Mouse (Mus musculus) heart, adult 2 months (tissue): ENCODE measurements around the gene Slc43a2. TPM values are rescaled to one million over a fixed set of nuclear protein-coding genes. Genes with fewer than 3 reads are reported as not detected.
A peak's percentile ranks its signal among the peaks of the same experiment; 100 is the strongest.

Source experiments
- DNase-seq, 2 experiments: peaks; one replicate each; pipeline ENCODE4 v3.0.0; 2021
- H3K27ac ChIP-seq: fragments of 200-600 bp; 2 replicates; pipeline ENCODE4 v1.8.1; 2022
- H3K27me3 ChIP-seq: fragments of 200-500 bp; 2 replicates; pipeline ENCODE4 v1.6.1; 2012; ENCODE audit warnings: mild to moderate bottlenecking, low read length, inconsistent platforms, mixed read lengths; ENCODE audit not compliant: control insufficient read depth, insufficient read depth
- H3K36me3 ChIP-seq: fragments of 200-500 bp; 2 replicates; pipeline ENCODE4 v1.6.1; 2012; ENCODE audit warnings: low read length, inconsistent platforms; ENCODE audit not compliant: control insufficient read depth, insufficient read depth
- H3K4me1 ChIP-seq: fragments of 200-500 bp; 2 replicates; pipeline ENCODE4 v1.6.1; 2011; ENCODE audit warnings: low read length; ENCODE audit not compliant: control insufficient read depth, insufficient read depth
- H3K4me3 ChIP-seq: fragments of 200-600 bp; 2 replicates; pipeline ENCODE4 v1.8.1; 2022
- H3K79me2 ChIP-seq: fragments of 200-500 bp; replicated peaks from 2 replicates; pipeline ENCODE4 v1.6.1; 2012; ENCODE audit warnings: mild to moderate bottlenecking, inconsistent platforms, low read length, moderate library complexity, mixed read lengths; ENCODE audit not compliant: control insufficient read depth, insufficient read depth
- H3K9ac ChIP-seq: fragments of 200-500 bp; 2 replicates; pipeline ENCODE4 v1.6.1; 2012; ENCODE audit warnings: low read depth, mild to moderate bottlenecking, control low read depth, inconsistent platforms, low read length, mixed read lengths
- CTCF ChIP-seq: fragments of 200-600 bp; IDR thresholded peaks from 2 replicates; pipeline ENCODE4 v1.8.1; 2022; ENCODE audit warnings: antibody characterized with exemption, mild to moderate bottlenecking, moderate library complexity
- EP300 ChIP-seq: fragments of 200-500 bp; IDR thresholded peaks from 2 replicates; pipeline ENCODE4 v1.6.1; 2011; ENCODE audit warnings: low read depth, low read length, control low read depth; ENCODE audit not compliant: insufficient read depth
- POLR2A ChIP-seq: fragments of 200-500 bp; IDR thresholded peaks from 2 replicates; pipeline ENCODE4 v1.6.1; 2011; ENCODE audit warnings: mild to moderate bottlenecking, low read depth, low read length, control low read depth; ENCODE audit not compliant: insufficient read depth
- WGBS: fragments of 180-500 bp; shearing (Covaris S2); methylation state at CpG from one replicate; pipeline ENCODE4 v1.1.7; 2018; 5-methylcytosine and 5-hydroxymethylcytosine counted together
- intact Hi-C: fragments of 180-260 bp; cut with DNase I; formaldehyde crosslinking; loops from one replicate; pipeline ENCODE4 v1.15.1; 2025
- polyA plus RNA-seq: library from polyadenylated mRNA; depleted of rRNA; stranded (reverse); fragments of >200 nt; gene quantifications from 2 replicates; pipeline ENCODE4 v1.2.3, GENCODE M21; 2012
- total RNA-seq, 2 experiments: library from RNA; stranded (reverse); gene quantifications; 2 replicates each; pipeline ENCODE4 v1.2.3; 2021

Slc43a2 gene
- total and polyA plus RNA-seq, 3 experiments = 13.6 to 14.6 (median 13.7) TPM

DNA sequence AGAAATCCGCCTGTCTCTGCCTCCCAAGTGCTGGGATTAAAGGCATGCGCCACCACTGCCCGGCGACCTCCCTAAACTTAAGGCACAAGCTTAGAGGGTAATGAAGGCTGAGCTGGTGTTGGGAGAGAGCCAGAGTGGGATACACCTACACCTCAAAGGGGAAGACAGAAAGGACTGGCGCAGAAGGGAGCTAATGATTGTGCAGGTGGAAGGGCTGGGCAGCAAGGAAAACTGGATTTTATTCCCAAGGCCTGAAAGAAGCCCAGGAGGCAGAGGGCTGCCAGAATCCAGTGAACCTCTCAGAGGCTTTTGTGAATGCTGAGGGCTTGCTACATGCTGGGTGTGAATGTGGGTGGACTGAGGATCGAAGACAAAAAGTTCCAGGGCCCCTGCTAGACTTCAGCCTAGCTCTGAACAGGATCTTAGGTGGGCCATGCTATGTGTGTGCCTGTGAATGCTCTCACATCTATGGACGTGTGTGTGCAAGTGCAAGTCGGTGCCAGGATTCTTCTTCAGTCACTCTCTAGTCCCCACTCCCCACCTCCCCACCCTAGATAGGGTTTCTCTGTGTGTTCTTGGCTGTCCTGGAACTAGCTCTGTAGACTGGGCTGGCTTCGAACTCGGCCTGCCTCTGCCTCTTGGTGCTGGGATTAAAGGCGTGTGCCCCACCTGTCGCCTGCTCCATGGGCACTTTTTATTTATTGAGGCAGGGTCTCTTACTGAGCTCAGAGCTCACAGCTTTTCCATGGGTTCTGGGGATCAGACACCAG, 4.9 kb downstream of the Slc43a2 start:
- intact Hi-C loops = no loop called here
- H3K4me1 ChIP-seq = peaks cover 18% of the 10 kb centered on the region
- H3K36me3 ChIP-seq = no peaks in the 10 kb centered on the region
- no peaks in the 10 kb centered on the region for H3K79me2 ChIP-seq
- no peak overlapping the region for H3K4me3 ChIP-seq
- WGBS = 96% methylated on average over 12 of the region's 12 CpGs
- TF ChIP-seq CTCF = no peak
- no peak for TF ChIP-seq EP300
- TF ChIP-seq POLR2A = no peak
- DNase-seq = no peak
- H3K27ac ChIP-seq = no peak overlapping the region
- H3K9ac ChIP-seq = no peak overlapping the region
- no peaks in the 10 kb centered on the region for H3K27me3 ChIP-seq

- H3K79me2 ChIP-seq = no peaks in the 10 kb centered on the region
- no peaks in the 10 kb centered on the region for H3K27me3 ChIP-seq
- H3K4me1 ChIP-seq = peaks cover 18% of the 10 kb centered on the region
- no peak overlapping the region; the same call in 1 of the 2 replicates for H3K27ac ChIP-seq
- no peaks in the 10 kb centered on the region for H3K36me3 ChIP-seq
- intact Hi-C loops = no loop called here
- 85% methylated on average over 8 of the region's 8 CpGs for WGBS
- DNase-seq = no peak
- TF ChIP-seq CTCF = no peak
- TF ChIP-seq EP300 = no peak
- no peak for TF ChIP-seq POLR2A
- H3K9ac ChIP-seq = no peak overlapping the region
- H3K4me3 ChIP-seq = no peak overlapping the region
These were observed 5.5 kb downstream of the Slc43a2 start for GRCm38 (mm10) chr11:75537025-75537414.

DNA sequence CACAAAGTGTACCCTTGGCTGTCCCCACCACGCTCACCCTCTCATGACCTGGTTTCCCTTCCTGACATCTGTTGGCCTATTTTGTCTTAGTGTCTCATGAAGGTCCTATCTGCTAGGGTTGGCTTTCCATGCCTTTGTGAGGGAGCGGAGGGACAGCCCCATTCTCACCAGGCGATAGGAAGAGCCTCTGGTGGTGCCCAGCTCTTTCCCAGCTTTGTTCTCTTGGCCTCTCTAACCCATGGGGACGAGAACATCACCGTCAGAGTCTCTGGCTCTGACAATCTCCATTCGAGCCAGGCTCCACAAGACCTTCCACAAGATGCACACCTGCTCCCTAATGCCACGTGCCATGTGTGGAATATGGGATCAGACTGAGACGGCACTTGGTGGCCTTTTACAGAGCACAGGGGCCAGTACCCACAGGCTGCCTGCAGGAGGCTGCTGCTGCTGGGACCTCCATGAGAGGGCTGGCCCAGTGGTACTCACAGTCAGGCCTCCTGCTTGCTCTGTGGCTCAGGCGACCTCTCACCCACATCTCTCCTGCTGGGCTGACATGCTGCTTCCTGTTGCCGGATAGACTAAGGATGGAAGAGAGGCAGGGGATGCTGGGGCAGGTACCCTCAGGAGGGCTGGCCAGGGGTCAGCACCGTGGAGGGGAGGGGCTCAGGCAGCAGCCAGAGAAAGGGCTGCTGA, 6.1 kb downstream of the Slc43a2 start:
- peak overlapping the region; percentile 62 for H3K27ac ChIP-seq
- H3K79me2 ChIP-seq = no peaks in the 10 kb centered on the region
- no peaks in the 10 kb centered on the region for H3K27me3 ChIP-seq
- DNase-seq = peak in 1 of 2 experiments; percentile 48
- TF ChIP-seq CTCF (peak; percentile 28; the same call in 1 of the 2 replicates), EP300 (no peak)
- H3K4me1 ChIP-seq = peaks cover 18% of the 10 kb centered on the region
- 45% methylated on average over 11 of the region's 11 CpGs for WGBS
- no peak overlapping the region for H3K4me3 ChIP-seq
- peak overlapping the region; percentile 9; the same call in 1 of the 2 replicates for H3K9ac ChIP-seq
- H3K36me3 ChIP-seq = no peaks in the 10 kb centered on the region
- intact Hi-C loops = no loop called here

DNA sequence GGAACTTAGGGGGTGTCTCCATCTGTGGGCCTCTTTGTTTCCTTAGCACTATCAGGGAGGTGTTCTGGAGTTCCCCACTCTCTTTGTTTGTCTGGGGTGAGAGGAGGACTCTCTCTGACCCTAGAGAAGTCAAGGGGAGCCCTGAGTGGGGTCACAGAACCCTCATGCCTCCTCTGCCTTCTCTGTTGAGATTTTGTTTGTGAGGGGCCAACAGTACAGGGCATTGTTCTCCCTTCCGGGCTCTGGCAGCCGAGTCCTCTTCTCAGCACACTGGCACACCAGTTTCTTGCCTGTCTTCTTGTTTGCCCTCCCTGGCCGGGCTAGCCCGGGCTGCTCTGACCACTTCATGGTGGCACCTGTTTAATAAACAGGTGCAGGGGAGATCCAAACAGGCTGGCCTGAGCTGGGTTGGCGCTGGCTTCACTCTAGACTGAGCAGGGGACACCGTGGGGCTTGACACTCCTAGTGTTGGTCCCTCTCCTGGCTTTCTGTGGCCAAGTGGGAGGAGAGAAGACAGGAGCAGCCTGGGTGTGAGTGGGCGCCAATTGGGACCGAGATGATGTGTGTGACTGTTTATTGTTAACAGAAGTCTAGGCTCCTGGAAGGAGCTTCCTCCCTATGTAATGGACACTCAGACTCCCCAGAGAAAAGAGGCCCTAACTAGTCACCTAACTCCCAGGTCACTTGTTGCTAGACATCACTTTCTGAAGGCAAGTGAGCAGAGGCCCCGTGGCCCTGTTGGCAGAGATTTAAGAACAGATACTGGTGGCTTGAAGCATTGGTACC, 6.9 kb downstream of the Slc43a2 start:
- Histone ChIP-seq H3K27ac (peak overlapping the region; percentile 62), H3K36me3 (no peaks in the 10 kb centered on the region), H3K9ac (no peak overlapping the region), H3K79me2 (no peaks in the 10 kb centered on the region), H3K4me3 (no peak overlapping the region), H3K27me3 (no peaks in the 10 kb centered on the region), H3K4me1 (peaks cover 15% of the 10 kb centered on the region)
- 45% methylated on average over 9 of the region's 9 CpGs for whole genome bisulfite sequencing
- TF ChIP-seq EP300 (no peak), CTCF (no peak), POLR2A (no peak)
- intact Hi-C loops = no loop called here
- no peak for DNase-seq

DNA sequence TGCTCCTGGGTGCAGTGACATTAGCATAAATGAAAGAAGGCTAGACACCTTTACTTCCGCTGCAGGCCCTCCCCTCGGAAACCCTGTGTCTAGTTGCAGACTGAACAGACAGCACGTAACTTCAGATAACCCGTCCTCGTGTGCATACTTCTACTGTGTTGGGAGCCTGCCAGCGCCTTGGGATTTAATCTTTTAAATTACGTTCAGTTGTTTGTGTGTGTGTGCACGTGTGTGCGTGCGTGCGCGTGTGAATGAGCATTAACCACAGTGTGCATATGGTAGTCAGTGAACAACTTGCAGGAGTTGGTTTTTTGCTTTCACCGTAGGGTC, 7.4 kb downstream of the Slc43a2 start:
- no peak overlapping the region for H3K4me3 ChIP-seq
- no peak overlapping the region for H3K27ac ChIP-seq
- H3K4me1 ChIP-seq = peaks cover 15% of the 10 kb centered on the region
- intact Hi-C loops = no loop called here
- no peak for DNase-seq
- TF ChIP-seq EP300 (no peak), CTCF (no peak), POLR2A (no peak)
- no peaks in the 10 kb centered on the region for H3K36me3 ChIP-seq
- H3K9ac ChIP-seq = no peak overlapping the region
- no peaks in the 10 kb centered on the region for H3K27me3 ChIP-seq
- WGBS = 80% methylated on average over 13 of the region's 13 CpGs
- no peaks in the 10 kb centered on the region for H3K79me2 ChIP-seq
